Mouse (Mus musculus): ENCODE measurements around the gene Ypel3.

Gene Ypel3

GRCm38 (mm10) chr7:126794271-126794605 is 17.5 kb downstream of the Ypel3 start:
- no peak for DNase-seq

DNA sequence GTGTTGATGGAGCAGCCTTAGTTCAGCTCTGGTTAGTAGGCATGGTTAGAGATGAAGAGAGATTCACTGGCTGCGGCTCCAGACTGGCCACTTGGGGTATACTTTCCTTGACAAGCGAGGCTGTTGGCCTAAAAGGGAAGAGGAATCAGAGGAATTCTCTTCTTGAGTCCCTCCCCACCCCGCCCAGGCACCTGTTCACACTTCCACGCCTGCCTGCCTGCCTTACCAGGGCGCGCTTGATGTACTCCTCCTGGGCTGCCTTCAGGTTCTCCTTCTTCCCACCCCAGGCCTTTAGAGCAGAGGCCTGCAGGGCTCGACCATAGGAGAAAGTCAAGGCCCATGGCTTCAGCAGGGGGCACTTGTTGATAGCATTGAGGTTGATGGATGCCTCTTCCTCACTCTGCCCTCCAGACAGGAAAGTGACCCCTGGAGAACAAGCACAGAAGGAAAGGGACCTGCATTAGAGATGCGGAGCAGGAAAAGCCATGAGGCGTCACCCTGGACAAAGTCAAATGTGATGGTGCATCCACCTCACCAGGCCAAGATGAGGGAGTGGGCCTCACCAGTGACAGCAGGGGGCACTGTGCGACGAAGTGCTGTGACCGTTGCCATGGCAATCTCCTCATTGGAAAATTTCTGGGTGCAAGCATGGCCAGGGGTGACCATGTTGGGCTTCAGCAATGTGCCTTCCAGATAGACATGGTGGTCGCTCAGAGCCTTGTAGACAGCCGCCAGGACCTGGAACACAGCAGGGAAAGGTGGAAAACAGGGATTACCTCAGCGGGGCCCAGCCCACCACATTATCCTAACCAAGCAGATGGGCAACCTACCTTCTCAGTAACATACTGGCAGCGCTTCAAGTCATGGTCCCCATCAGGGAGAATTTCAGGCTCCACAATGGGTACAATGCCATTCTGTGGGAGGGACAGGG is 18.9 kb downstream of the Ypel3 start:
- DNase-seq: no peak

DNA sequence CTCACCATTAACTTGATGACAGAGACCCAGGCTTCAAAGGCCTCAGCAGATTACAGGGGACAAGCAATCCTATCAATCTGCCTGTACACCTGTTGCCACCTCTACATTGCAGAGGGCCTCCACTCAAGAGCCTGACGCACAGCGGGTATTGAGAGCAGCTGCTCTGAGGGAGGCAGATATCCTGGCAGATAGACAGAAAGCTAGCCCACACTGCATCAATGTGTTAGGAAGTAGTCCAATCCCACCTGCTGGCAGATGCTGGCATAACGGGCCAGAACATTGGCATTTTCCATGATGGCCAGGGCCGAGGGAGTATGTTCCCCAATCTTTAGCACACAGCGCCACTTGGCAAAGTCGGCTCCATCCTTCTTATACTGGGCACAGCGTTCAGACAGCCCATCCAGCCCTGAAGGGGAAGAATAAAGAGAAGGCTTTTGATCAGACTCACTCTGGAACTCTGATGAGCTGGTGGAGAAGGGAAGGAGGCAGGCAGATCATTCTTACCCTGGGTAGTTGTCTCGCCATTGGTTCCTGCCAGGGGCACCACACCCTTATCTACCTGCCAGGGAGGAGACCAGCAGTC is 19.7 kb downstream of the Ypel3 start:
- no peak for DNase-seq

DNA sequence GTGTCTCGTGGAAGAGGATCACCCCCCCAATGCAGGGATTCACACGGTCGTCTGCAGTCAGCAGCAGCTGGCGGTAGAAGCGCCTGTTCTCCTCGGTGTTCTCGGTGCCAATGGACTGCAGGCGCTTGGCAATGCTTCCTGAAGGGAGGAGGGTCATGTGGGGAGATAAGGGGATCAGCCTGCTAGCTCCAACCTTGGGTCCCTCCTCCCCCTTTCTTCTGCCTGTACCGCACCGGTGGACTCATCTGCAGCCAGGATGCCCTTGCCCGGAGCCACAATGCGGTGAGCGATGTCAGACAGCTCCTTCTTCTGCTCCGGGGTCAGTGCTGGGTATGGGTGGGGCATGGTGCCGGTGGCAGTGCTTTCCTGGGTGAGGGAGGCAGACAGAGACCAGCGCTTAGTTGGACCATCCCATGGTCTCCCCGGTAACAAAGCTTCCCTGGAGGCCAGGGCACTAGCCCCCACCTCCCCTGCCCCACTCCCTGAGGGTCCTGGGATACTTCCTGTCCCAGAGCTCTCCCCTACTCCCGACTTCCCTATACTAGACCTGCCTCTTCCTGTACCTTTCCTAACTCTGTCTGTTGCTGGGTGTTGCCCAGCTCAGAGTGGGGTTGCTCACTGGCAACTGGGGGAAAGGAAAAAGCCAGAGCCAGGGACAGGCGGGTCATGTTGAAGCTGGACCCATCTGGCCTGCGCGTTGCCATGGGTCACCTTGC is 20.8 kb downstream of the Ypel3 start, which contains the start of gene Fam57b:
Fam57b (plus strand) TSS at position 258 of the 716 bp plus-strand sequence.
- DNase-seq: no peak

DNA sequence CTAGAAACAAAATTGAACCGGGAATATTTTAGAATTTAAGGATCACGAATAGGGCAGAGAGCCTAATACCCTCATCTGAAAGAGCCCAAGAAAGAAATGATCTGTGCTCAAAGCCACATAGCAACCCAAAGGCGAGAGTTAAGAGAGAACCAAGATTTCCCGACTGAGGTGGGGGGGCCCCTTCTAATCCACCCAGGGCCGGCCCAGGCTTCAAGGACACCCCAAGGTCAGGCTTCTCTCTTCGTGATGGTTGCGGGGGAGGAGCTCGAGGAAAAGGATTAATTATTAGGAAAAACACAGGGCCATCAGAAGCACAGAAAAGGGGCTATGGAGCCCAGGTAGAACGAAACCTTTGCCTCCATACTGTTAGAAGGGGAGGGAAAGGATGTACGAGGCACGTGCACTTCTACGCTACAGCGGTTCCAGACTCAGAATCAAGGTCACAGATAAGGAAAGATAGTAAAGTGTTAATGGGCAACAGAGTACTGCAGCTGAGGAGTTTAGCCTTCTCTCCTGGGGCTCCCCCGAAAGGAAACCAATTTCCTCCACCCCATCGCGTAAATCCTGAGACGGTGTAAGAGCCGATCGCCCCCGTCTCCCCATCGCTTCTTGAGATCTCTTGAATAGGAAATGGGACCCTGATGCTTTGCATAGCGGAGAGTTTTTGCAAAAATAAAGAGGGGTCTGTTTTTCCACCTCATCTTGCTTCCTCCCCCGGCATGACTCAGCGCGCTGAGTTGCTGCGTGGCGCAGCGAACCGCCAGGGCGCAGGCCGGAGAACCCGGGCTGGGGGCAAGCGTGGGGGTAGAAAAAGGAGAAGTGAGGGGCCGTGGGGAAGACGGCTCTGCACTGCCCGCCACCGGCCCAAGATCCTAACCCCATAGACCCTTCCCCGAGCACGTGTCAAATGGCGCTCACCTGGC is 21.6 kb downstream of the Ypel3 start:
- DNase-seq: peak in 1 of 2 experiments; percentile 49

- DNase-seq: peak; percentile 98 to 99
These were observed 22.3 kb downstream of the Ypel3 start for GRCm38 (mm10) chr7:126799050-126799467.

- DNase-seq: peak in 1 of 2 experiments; percentile 83
These were observed 22.9 kb downstream of the Ypel3 start for GRCm38 (mm10) chr7:126799468-126800268.

DNA sequence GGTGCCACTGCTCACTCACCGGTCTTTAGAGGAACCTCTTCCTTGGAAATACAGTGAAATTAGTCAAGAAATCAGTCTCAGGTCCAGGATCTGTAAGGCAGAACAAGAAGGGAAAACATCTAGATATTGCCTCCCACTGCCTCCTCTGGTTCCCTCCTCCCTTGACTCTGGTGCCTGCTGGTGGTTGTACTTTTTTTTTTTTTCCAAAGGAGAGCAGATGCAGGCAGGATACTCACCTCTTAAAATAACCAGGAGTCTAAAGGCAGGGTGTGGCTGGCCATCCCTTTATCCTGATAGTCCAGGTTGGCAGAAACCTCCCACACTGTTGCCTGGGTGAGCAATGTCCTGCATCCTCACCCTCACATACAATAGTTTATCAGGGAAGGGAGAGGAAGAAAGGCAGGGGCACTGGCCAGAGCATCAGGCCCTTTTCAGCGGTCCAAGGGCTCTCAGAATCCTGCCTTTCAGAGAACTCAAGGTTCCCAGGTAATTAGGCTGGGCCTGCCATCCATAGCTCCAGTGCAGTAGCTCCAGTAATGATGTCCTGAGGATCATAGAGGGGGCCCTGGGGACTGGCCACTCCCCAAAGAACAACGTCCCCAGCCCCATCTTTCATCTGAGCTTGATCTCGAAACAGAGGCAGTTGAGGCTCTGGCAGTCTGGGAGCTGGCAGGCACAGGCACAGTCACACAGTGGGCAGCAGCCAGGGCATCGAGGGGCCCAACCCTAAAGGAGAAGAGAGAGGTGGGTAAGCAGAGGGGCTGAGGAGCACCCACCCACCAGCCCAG is 23.7 kb downstream of the Ypel3 start:
- no peak for DNase-seq

DNA sequence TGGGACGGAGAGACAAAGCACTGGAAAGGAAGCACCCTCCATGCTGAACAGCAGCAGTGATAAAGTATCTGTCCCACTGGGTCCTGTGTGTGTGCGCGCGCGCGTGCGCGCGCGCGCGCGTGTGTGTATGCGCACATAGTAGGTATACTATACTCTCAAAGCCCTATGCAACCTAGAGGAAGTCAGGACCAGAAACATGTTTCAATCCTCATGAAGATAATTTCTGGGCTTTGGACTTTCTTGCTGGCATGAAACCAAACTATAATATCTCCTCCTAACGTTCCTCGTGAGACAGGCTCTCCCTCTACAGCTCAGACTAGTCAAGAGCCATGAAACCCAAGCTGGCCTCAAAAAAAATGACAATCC is 24.3 kb downstream of the Ypel3 start:
- no peak for DNase-seq

DNA sequence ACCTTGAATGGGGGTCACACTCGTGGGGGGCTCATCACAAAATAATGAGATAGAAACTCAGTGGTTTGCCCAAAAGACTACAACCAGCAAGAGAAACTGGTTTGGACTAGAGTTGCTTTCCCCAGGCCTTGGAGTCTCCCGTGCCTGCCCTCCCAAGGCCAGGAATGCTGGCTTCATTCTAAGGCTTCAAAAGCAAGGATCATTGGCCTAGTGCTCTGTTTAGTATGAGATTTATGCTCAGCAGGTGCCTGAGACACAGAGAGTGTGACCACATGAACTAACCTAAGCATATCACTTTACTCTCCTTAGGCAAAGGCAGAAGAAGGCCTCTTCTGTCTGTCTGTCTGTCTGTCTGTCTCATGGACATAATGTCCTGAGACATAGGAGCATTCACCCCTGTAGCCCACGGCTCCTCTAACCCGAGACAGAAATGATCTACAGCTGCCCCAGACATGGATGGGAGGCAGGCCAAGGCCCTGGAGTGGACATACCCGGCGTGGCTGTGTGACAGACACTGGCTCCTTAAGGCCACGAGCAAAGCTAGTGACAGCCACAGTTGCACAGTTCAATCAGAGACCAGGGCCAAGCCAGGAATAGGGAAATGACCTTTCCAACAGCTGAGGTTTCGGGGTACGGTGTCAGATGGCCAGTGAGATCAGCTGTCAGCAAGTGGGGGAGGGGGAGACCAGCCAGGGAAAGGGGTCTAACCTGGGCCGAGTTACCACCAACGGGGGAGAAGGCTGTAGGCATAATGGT is 25.6 kb downstream of the Ypel3 start:
- DNase-seq: no peak

GRCm38 (mm10) chr7:126803181-126803580 is 26.4 kb downstream of the Ypel3 start:
- DNase-seq: no peak

DNA sequence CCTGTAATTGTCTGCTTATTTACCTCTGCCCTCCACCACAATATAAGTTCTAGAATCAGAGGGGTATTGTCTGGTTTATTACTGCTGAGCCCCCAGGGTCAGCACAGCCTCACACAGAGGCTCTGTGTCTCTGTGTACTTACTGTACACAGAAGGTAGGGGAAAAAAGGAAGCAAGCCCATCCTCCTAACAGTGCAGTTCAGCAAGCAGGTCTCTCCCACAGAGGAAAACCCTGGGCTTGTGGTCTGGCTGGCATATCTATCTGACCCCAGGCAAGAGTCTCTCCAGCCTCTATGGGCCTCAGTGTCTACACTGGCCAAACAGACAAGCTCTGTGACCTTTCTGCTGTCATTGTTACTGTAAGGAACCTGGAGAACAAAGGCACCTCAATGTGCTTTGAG is 27.0 kb downstream of the Ypel3 start:
- DNase-seq: no peak

DNA sequence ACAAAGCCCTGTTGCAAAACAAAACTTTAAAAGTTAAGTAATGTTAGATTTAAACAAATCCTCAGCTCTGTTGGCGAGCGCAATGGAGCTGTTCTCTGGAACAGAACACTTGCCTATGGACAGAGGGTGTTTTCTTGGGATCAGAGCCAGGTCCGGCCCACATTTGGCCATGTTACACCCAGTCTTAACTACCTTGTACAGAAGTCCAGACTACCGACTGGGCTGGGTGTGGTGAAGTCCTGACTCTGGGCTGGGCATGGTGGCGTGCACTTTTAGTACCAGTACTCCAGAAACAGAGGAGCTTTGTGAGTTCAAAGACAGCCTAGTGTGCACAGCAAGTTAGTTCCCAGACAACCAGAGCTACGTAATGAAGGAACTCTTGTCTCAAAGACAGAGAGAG is 30.2 kb downstream of the Ypel3 start:
- peak; percentile 49 to 69 for DNase-seq

GRCm38 (mm10) chr7:126807405-126807804 is 30.6 kb downstream of the Ypel3 start:
- no peak for DNase-seq

DNA sequence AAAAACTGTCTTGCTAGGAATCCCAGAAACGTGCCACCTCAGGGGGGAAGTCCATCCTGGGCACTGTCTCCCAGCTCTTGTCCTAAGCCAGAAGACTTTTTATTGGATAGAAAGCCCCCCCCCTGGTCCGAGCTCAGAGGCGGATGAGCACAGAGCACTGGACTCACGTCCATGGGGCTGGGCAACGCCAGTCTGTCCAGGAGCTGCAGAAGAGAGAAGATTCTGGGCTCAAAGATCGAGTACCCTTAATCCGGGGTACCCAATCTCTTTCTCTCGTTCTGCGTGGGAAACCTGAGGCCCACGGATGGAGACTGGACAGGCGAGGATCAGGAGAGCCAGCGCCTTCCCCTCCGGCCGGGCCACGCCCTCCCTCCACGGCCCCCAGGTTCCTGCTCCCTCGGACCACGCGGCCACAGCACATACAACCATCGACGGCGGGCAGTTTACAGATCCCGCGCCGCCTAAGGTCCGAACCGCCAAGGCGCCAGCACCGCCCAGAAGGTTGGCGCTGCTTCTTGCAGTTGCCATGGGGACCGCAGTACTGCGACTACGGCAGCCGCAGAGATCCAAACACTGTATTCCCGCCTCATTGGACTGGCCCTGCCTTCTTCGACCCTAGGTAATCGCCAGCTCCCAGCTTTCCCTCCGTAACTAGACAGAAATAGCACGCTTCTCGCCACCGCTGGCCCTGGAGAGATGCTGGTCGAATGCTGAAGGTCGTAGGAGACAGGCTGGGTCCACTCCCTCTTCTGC is 32.1 kb downstream of the Ypel3 start:
- peak; percentile 92 to 94 for DNase-seq

DNA sequence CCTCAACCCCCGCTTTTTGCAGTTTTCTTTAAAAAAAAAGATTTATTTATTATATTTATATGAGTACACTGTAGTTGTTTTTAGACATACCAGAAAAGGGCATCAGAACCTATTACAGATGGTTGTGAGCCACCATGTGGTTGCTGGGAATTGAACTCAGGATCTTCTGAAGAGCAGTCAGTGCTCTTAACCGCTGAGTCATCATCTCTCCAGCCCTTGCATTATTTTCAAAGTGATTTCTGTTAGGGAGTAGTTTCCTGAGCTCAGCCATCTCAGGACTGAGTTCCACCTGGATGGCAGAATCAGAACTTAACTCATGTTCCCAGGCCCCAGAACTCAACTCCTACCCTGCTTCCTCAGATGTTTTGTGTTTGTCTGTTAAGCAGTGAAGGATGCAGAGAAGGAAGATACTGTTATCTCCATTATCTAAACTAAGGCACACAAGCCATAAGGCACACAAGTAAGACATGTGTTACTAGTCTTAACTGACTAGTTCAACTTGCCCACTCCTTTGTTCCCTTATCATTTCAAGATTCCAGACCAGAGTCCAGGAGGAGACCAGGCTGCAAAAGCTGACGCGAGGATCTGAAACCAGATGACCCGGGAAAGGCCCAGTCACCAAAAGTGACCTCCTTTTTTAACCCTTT is 33.1 kb downstream of the Ypel3 start:
- no peak for DNase-seq

DNA sequence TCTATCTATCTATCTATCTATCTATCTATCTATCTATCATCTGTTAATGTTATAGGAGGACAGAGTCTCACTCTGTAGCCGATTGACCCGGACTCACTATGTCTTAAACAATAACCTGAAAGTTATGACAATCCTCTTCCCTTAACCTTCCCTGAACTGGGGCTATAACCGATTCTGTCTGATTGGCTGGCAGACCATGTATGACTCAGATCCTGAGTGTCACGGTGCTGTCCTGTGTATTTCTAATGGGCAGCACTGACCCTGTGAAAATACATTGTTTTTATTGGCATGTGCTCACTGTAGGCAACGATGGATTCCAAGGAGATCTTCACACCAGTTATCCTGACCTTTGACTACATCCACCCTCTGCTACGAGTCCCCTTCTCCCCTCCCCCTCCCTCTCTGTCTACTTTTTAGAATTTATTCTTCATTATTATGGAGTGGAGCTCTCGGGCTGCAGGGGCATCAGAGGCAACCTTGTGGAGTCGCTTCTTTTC is 39.0 kb downstream of the Ypel3 start:
- DNase-seq: no peak

DNA sequence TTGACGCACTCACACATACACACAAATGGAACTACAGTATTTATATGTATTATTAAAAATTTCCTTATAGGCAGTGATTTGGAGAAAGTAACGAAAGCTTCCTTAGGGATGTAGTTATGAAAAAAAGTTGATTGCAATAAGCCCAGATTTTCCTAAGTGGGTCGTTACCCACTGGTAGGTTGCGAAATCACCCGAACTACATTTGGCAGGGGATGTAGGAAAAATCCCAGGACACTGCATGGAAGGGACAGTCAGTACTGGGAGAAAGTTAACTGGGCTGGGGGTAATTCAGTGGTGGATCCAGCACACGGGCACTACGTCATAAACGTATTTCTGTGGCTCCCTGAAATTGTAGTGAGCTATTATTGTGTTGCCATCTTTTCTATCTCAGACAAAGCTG is 39.7 kb downstream of the Ypel3 start:
- DNase-seq: no peak

DNA sequence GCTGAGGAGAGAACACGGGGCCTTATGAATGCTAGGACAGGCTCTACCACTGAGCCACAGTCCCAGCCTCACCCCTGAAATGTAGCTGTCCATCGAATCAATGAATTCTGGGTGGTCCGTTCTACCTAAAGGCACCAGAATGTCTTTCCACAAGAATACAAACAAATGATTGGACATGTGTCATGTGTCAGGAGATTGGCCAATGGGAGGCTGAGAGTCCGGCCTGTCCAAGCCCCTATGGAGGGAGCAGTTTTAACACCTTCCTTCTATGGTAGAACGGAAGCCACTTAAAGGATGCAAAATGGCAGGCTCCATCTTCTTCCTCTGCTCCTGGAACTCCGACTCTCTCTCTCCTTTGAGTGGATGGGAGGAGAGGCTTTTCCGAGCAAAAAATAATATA is 40.8 kb downstream of the Ypel3 start:
- no peak for DNase-seq
